Mouse (Mus musculus) midbrain, embryonic 14.5 days (tissue): ENCODE measurements at regions not wholly inside any gene's neighbourhood (a gene's known extent, or its start where the extent isn't known, plus 50 kb on each side); places are given as distances from the start of the nearest gene placed in this dataset.

ENCODE experiments used
- ATAC-seq: fragments of 200-750 bp; cut with Nextera tagmentation; 2 replicates; pipeline ENCODE4 v1.8.0; 2017; ENCODE audit warnings: moderate number of reproducible peaks, moderate library complexity; ENCODE audit not compliant: low FRiP score, low TSS enrichment
- DNase-seq: peaks from one replicate; pipeline ENCODE4 v3.0.0-alpha.2; 2015
- H3K27ac ChIP-seq: fragments of 300-500 bp; sonication (generic); replicated peaks from 2 replicates; pipeline ENCODE4 v1.5.1; 2014; ENCODE audit warnings: mild to moderate bottlenecking, low read depth, low read length, moderate library complexity
- H3K27me3 ChIP-seq: fragments of 300-500 bp; sonication (generic); 2 replicates; pipeline ENCODE4 v1.6.1; 2014; ENCODE audit warnings: low read length, control low read depth, mixed read lengths; ENCODE audit not compliant: control insufficient read depth, insufficient read depth
- H3K36me3 ChIP-seq: fragments of 300-500 bp; sonication (generic); 2 replicates; pipeline ENCODE4 v1.6.1; 2014; ENCODE audit warnings: low read length, control low read depth; ENCODE audit not compliant: control insufficient read depth, insufficient read depth
- H3K4me1 ChIP-seq: fragments of 300-500 bp; sonication (generic); 2 replicates; pipeline ENCODE4 v1.6.1; 2014; ENCODE audit warnings: mild to moderate bottlenecking, antibody characterized with exemption, low read length, control low read depth; ENCODE audit not compliant: control insufficient read depth, insufficient read depth
- H3K4me2 ChIP-seq: fragments of 300-500 bp; sonication (generic); 2 replicates; pipeline ENCODE4 v1.6.1; 2014; ENCODE audit warnings: mild to moderate bottlenecking, low read length, moderate library complexity
- H3K4me3 ChIP-seq: fragments of 300-500 bp; sonication (generic); replicated peaks from 2 replicates; pipeline ENCODE4 v1.5.1; 2014; ENCODE audit warnings: low read depth, low read length
- H3K9ac ChIP-seq: fragments of 300-500 bp; sonication (generic); replicated peaks from 2 replicates; pipeline ENCODE4 v1.6.1; 2014; ENCODE audit warnings: mild to moderate bottlenecking, low read length, moderate library complexity
- H3K9me3 ChIP-seq: fragments of 300-500 bp; sonication (generic); 2 replicates; pipeline ENCODE4 v1.6.1; 2016; ENCODE audit warnings: low read length, control low read depth, mixed read lengths; ENCODE audit not compliant: control insufficient read depth
- WGBS: fragments of 180-500 bp; shearing (Covaris S2); extraction: QIAGEN DNeasy Blood & Tissue Kit; methylation state at CpG from one replicate; pipeline ENCODE4 v1.1.7; 2014; 5-methylcytosine and 5-hydroxymethylcytosine counted together

DNA sequence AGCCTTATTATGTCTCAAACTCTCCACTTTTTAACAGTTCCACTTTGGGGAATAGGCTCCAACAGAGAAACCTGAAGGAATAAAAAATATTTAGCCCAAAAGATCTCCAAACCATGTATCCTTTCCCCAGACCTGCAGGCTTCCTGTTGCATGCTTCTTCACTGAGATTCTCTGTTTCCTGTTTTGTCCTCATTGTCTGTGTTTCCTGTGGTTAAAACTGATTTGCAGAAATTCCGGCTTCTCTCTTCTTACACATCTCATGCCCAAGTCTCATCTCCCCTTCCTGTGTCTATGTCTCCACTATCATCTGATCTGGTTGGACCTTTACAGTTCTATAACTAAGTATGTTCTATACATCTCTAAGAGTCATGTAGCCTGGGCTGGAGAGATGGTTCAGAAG lies 3482.2 kb upstream of the Gm7489 start:
- DNase-seq (no peak), ATAC-seq (no peak)
- Histone ChIP-seq H3K4me1 (no peaks in the 10 kb centered on the region), H3K4me2 (no peak overlapping the region), H3K9ac (no peak overlapping the region), H3K36me3 (no peaks in the 10 kb centered on the region), H3K27me3 (no peaks in the 10 kb centered on the region), H3K9me3 (no peaks in the 10 kb centered on the region), H3K4me3 (no peak overlapping the region), H3K27ac (no peak overlapping the region)
- WGBS: 87% methylated on average over 1 of the region's 1 CpGs

DNA sequence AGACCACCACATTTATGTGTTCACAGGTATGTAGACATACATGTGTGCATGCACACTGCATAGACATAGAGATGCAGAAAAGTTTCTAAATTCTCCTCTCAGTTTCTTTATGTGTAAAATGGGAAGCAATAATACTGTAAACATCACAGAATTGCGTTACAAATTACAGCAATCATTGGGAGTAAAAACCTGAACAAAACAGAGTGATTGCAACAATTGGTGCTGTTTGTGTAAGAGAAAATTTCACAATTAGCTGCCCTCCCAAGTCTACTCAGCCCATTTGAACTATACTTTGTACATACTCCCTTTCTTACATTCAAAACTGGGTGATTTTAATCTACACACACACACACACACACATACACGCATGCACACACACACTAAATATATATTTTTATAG lies 3480.8 kb upstream of the Gm7489 start:
- H3K36me3 ChIP-seq: no peaks in the 10 kb centered on the region
- H3K27ac ChIP-seq: no peak overlapping the region
- H3K4me3 ChIP-seq: no peak overlapping the region
- H3K27me3 ChIP-seq: no peaks in the 10 kb centered on the region
- ATAC-seq: no peak
- H3K4me2 ChIP-seq: no peak overlapping the region
- H3K4me1 ChIP-seq: no peaks in the 10 kb centered on the region
- WGBS: 89% methylated on average over 2 of the region's 2 CpGs
- no peak for DNase-seq
- no peaks in the 10 kb centered on the region for H3K9me3 ChIP-seq
- no peak overlapping the region for H3K9ac ChIP-seq

DNA sequence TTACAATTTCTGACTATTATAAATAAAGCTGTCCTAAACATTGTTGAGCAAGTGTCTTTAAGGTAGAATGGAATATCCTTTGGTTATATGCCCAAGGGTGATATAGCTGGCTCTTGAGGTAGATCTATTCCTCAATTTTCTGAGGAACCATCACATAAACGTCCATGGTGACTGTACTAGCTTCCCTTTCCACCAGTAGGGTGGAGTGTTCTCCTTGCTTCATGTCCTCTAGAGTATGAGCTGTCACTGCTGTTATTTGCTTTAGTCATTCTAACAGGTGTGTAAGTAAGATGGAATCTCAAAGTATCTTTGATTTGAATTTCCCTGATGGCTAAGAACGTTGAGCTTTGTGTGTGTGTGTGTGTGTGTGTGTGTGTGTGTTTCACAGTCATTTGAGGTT lies 3475.7 kb upstream of the Gm7489 start:
- Histone ChIP-seq H3K9me3 (no peaks in the 10 kb centered on the region; the same call in 1 of the 2 replicates), H3K9ac (no peak overlapping the region), H3K27me3 (no peaks in the 10 kb centered on the region), H3K4me2 (no peak overlapping the region), H3K36me3 (no peaks in the 10 kb centered on the region), H3K4me3 (no peak overlapping the region), H3K4me1 (no peaks in the 10 kb centered on the region), H3K27ac (no peak overlapping the region)
- DNase-seq (no peak), ATAC-seq (no peak)
- whole genome bisulfite sequencing: 68% methylated on average over 2 of the region's 2 CpGs

DNA sequence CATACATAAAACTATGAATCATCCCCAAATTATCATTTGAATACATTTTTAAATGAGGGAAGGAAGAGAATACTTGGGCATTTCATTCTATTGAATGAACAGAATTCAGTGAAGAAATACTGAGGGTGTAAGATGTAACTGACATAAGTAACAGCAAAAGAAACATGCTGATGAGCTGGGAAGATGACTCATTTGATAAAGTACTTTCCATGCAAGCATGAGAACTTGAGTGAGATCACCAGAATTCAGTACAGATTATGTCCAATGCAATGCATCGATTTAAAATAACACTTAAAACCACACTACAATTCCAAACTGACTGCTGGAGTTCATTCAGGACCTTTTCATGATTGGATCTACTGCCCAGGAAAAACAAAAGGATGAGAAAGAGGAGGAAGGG lies 3467.1 kb upstream of the Gm7489 start:
- Histone ChIP-seq H3K27ac (no peak overlapping the region), H3K9me3 (no peaks in the 10 kb centered on the region), H3K27me3 (no peaks in the 10 kb centered on the region), H3K4me3 (no peak overlapping the region), H3K4me2 (no peak overlapping the region), H3K4me1 (no peaks in the 10 kb centered on the region), H3K9ac (no peak overlapping the region), H3K36me3 (no peaks in the 10 kb centered on the region)
- DNase-seq (no peak), ATAC-seq (no peak)
- 91% methylated on average over 1 of the region's 1 CpGs for WGBS

GRCm38 (mm10) chr15:50423082-50423665 lies 3461.5 kb upstream of the Gm7489 start:
- Histone ChIP-seq H3K4me2 (no peak overlapping the region), H3K9ac (no peak overlapping the region), H3K27ac (no peak overlapping the region), H3K4me3 (no peak overlapping the region), H3K9me3 (no peaks in the 10 kb centered on the region), H3K36me3 (no peaks in the 10 kb centered on the region), H3K27me3 (no peaks in the 10 kb centered on the region), H3K4me1 (no peaks in the 10 kb centered on the region)
- DNase-seq (no peak), ATAC-seq (no peak)
- 82% methylated on average over 5 of the region's 5 CpGs for WGBS

GRCm38 (mm10) chr15:50449604-50450003 lies 3435.1 kb upstream of the Gm7489 start:
- H3K27me3 ChIP-seq: no peaks in the 10 kb centered on the region
- ATAC-seq (no peak), DNase-seq (no peak)
- WGBS: 40% methylated on average over 2 of the region's 2 CpGs
- no peak overlapping the region for H3K4me3 ChIP-seq
- no peaks in the 10 kb centered on the region for H3K9me3 ChIP-seq
- H3K4me2 ChIP-seq: no peak overlapping the region
- no peaks in the 10 kb centered on the region for H3K36me3 ChIP-seq
- no peaks in the 10 kb centered on the region for H3K4me1 ChIP-seq
- no peak overlapping the region for H3K27ac ChIP-seq
- no peak overlapping the region for H3K9ac ChIP-seq

DNA sequence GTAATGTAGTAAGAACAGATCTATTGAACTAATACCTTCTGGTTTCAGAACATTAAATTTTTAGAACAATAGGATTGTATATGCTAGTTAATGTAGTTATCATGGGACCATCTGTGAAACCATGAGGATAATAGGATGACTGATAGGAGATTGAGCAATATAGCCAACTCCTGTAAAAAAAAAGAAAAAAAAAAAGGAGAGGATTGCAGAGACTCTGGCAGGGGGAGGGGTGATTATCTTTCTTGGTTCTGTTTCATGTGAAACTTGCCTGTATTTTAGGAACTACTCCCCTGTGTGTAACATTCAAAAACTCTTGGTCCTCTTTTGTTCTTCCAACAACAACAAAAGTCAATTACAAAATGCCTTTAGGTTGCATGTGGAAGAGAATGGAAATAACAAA lies 3412.1 kb upstream of the Gm7489 start:
- Histone ChIP-seq H3K4me1 (no peaks in the 10 kb centered on the region), H3K4me2 (no peak overlapping the region), H3K4me3 (no peak overlapping the region), H3K9ac (no peak overlapping the region), H3K9me3 (no peaks in the 10 kb centered on the region), H3K27me3 (no peaks in the 10 kb centered on the region), H3K27ac (no peak overlapping the region), H3K36me3 (no peaks in the 10 kb centered on the region)
- ATAC-seq (no peak), DNase-seq (no peak)

- ATAC-seq: no peak
- no peaks in the 10 kb centered on the region for H3K27me3 ChIP-seq
- H3K4me1 ChIP-seq: no peaks in the 10 kb centered on the region
- 90% methylated on average over 2 of the region's 2 CpGs for WGBS
- no peak overlapping the region for H3K4me2 ChIP-seq
- no peaks in the 10 kb centered on the region for H3K36me3 ChIP-seq
- H3K27ac ChIP-seq: no peak overlapping the region
- H3K9ac ChIP-seq: no peak overlapping the region
- no peak for DNase-seq
- no peaks in the 10 kb centered on the region for H3K9me3 ChIP-seq
- H3K4me3 ChIP-seq: no peak overlapping the region
Observed at GRCm38 (mm10) chr15:50498716-50499115, 3386.0 kb upstream of the Gm7489 start.

GRCm38 (mm10) chr15:50507999-50508624 lies 3376.6 kb upstream of the Gm7489 start:
- 85% methylated on average over 3 of the region's 3 CpGs for WGBS
- H3K4me3 ChIP-seq: no peak overlapping the region
- H3K27ac ChIP-seq: no peak overlapping the region
- no peak overlapping the region for H3K4me2 ChIP-seq
- no peaks in the 10 kb centered on the region for H3K36me3 ChIP-seq
- ATAC-seq: no peak
- no peak for DNase-seq
- no peaks in the 10 kb centered on the region for H3K27me3 ChIP-seq
- H3K9me3 ChIP-seq: no peaks in the 10 kb centered on the region
- H3K4me1 ChIP-seq: no peaks in the 10 kb centered on the region
- no peak overlapping the region for H3K9ac ChIP-seq
